Mouse (Mus musculus): ENCODE results near the gene Hivep3.

DNA sequence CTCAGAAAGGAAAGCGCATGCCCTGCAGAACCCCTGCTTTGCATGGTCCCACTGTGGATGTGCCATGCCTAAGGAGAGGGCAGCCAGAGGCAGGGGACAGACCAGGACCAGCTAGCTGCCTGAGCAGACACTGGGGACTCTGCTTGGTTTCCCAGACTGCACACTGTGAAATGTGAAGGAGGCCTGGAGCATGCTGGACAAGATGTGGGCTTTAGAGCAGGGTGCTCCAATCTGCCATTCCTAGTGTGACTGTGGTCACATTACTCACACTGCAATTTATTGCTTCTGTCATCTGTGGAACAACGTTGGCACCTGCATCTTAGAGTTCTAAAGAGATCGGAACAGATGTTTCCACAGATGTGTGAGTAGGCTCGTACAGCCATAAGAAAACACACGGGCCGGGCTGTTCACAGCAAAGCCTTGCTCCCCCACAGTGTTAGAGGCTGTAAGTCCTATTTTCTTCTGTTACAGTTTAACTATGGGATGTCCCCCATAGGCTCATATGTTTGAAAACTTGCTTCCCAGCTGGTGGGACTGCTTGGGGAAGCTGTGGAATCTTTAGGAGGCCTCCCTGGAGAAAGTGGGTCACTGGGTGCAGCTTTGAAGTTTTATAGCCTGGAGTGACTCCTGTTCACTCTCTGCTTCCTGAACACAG, 154.1 kb downstream of the Hivep3 start:
- TF ChIP-seq CTCF (conservative IDR thresholded peaks at IDR 0.05; ENCODE audit: low read length) (no peak), POU5F1 (IDR thresholded peaks at IDR 0.05; ENCODE audit: borderline replicate concordance, low read length) (no peak)
